Mouse (Mus musculus) liver, embryonic 15.5 days (tissue): ENCODE measurements at regions not wholly inside any gene's neighbourhood (a gene's known extent, or its start where the extent isn't known, plus 50 kb on each side); places are given as distances from the start of the nearest gene placed in this dataset.

Experiments
- ATAC-seq: fragments of 200-750 bp; cut with Nextera tagmentation; 2 replicates; pipeline ENCODE4 v1.8.0; 2017; ENCODE audit warnings: moderate number of reproducible peaks, mild to moderate bottlenecking, moderate library complexity; ENCODE audit not compliant: insufficient read depth
- H3K27ac ChIP-seq: fragments of 300-500 bp; sonication (generic); replicated peaks from 2 replicates; pipeline ENCODE4 v1.5.1; 2015; ENCODE audit warnings: mild to moderate bottlenecking, inconsistent platforms
- H3K27me3 ChIP-seq: fragments of 300-500 bp; sonication (generic); 2 replicates; pipeline ENCODE4 v1.6.1; 2015; ENCODE audit warnings: mild to moderate bottlenecking, inconsistent platforms
- H3K36me3 ChIP-seq: fragments of 300-500 bp; sonication (generic); replicated peaks from 2 replicates; pipeline ENCODE4 v1.6.1; 2015; ENCODE audit warnings: moderate library complexity, mild to moderate bottlenecking, inconsistent platforms
- H3K4me1 ChIP-seq: fragments of 300-500 bp; sonication (generic); replicated peaks from 2 replicates; pipeline ENCODE4 v1.6.1; 2015; ENCODE audit warnings: inconsistent platforms
- H3K4me2 ChIP-seq: fragments of 300-500 bp; sonication (generic); 2 replicates; pipeline ENCODE4 v1.6.1; 2015; ENCODE audit warnings: moderate library complexity, mild to moderate bottlenecking, inconsistent platforms
- H3K4me3 ChIP-seq: fragments of 300-500 bp; sonication (generic); replicated peaks from 2 replicates; pipeline ENCODE4 v1.5.1; 2015; ENCODE audit warnings: mild to moderate bottlenecking, inconsistent platforms
- H3K9ac ChIP-seq: fragments of 300-500 bp; sonication (generic); 2 replicates; pipeline ENCODE4 v1.6.1; 2015; ENCODE audit warnings: moderate library complexity, mild to moderate bottlenecking, inconsistent platforms
- H3K9me3 ChIP-seq: fragments of 300-500 bp; sonication (generic); replicated peaks from 2 replicates; pipeline ENCODE4 v1.6.1; 2016; ENCODE audit warnings: inconsistent platforms
- WGBS: fragments of 180-500 bp; shearing (Covaris S2); methylation state at CpG from one replicate; pipeline ENCODE4 v1.1.7; 2015; ENCODE audit warnings: mixed read lengths; ENCODE audit not compliant: insufficient replicate concordance; 5-methylcytosine and 5-hydroxymethylcytosine counted together

GRCm38 (mm10) chr8:89324462-89325247 is 280.7 kb upstream of the Sall1 start:
- no peak for ATAC-seq
- Histone ChIP-seq H3K27ac (no peak overlapping the region), H3K4me3 (no peak overlapping the region), H3K9me3 (no peaks in the 10 kb centered on the region), H3K4me1 (no peaks in the 10 kb centered on the region), H3K36me3 (no peaks in the 10 kb centered on the region), H3K4me2 (no peak overlapping the region), H3K9ac (no peak overlapping the region), H3K27me3 (no peaks in the 10 kb centered on the region)
- 46% methylated on average over 12 of the region's 12 CpGs for WGBS

- ATAC-seq: peak; percentile 47
- Histone ChIP-seq H3K4me3 (no peak overlapping the region), H3K9me3 (no peaks in the 10 kb centered on the region), H3K4me1 (no peaks in the 10 kb centered on the region), H3K9ac (no peak overlapping the region), H3K4me2 (peak overlapping the region; percentile 35), H3K27me3 (no peaks in the 10 kb centered on the region), H3K27ac (peak overlapping the region; percentile 8; the same call in 1 of the 2 replicates), H3K36me3 (no peaks in the 10 kb centered on the region)
- WGBS: 36% methylated on average over 18 of the region's 18 CpGs
These were observed 273.7 kb upstream of the Sall1 start for GRCm38 (mm10) chr8:89317514-89318289.

DNA sequence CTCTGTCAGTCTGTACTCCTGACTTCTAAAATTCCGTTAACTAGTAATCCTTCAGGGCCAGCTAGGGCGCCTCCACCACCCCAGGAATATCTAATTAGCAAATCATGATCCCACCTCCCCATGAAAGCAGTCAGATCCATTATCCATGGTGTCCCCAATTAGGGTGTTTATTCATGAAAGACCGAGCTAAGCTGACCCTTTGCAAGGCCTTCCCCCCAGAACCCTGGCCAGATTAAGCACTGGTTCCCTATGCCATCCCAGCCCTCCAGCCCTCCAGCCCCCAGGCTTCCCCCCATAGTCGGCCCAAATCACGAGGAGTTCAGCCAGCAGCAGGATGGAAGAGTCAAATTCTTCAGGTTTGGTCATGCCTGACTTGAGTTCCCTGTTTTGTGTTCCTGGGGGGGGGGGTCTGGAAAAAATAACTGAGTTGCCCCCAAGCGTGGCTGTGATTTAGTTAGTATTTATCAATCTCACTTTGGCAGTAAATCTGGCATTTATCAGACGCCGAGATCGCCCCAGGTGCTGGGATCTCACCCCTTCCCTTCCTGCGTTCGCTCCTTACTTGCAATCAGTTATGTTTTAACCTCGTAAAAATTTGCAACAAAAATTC is 272.7 kb upstream of the Sall1 start:
- H3K36me3 ChIP-seq: no peaks in the 10 kb centered on the region
- 54% methylated on average over 12 of the region's 12 CpGs for WGBS
- no peaks in the 10 kb centered on the region for H3K27me3 ChIP-seq
- no peak for ATAC-seq
- no peak overlapping the region for H3K4me2 ChIP-seq
- H3K9me3 ChIP-seq: no peaks in the 10 kb centered on the region
- no peak overlapping the region for H3K27ac ChIP-seq
- no peak overlapping the region for H3K9ac ChIP-seq
- no peak overlapping the region for H3K4me3 ChIP-seq
- no peaks in the 10 kb centered on the region for H3K4me1 ChIP-seq

DNA sequence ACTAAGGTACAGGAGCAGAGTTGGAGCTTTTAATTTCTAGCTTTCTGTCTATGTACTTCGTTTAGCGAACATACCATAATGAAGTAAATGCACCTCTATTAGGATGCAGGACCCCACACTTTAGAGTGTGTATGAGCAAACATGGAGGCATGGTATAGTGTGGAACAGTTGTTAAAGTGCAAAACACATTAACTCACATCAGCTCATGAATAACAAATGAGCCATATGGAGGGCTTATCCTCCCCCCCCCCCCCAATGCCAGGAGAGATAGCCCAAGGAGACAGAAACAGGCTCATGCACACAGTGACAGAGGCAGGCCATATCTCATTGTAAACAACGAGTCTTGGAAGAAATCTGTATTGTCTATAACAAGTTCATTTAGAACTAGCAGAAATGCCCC is 270.9 kb upstream of the Sall1 start:
- Histone ChIP-seq H3K4me1 (no peaks in the 10 kb centered on the region), H3K4me3 (no peak overlapping the region), H3K9me3 (no peaks in the 10 kb centered on the region), H3K4me2 (no peak overlapping the region), H3K9ac (no peak overlapping the region), H3K27ac (no peak overlapping the region), H3K27me3 (no peaks in the 10 kb centered on the region), H3K36me3 (no peaks in the 10 kb centered on the region)
- no peak for ATAC-seq
- WGBS: 65% methylated on average over 3 of the region's 3 CpGs

DNA sequence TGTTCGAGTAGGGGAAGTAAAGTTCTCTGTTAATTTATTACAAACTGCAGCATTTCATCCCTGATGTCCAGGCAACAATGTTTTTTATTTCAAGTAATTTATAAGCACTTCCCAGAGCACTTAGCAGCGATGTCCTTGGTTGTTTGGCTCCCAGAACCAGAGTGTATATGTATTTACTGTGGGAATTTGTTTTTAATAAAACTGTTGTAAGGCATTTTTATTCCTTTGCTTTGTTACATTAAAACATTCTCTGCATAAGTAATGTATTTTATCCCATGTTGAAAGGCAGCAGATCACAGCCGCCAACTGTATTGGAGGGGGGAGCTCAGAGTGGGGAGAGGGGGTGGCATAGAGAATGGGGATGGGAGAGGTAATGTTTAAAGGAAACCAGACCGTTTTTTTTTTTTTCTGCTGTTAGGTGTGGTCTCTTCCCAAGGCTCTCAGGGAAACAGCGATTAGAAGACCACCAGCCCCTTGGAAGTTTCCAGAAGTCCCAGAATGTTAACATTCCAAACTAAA is 266.8 kb upstream of the Sall1 start:
- H3K36me3 ChIP-seq: no peaks in the 10 kb centered on the region
- WGBS: 45% methylated on average over 5 of the region's 5 CpGs
- H3K27ac ChIP-seq: no peak overlapping the region
- no peaks in the 10 kb centered on the region for H3K27me3 ChIP-seq
- no peak overlapping the region for H3K4me3 ChIP-seq
- ATAC-seq: no peak
- H3K4me2 ChIP-seq: no peak overlapping the region
- no peak overlapping the region for H3K9ac ChIP-seq
- no peaks in the 10 kb centered on the region for H3K4me1 ChIP-seq
- H3K9me3 ChIP-seq: no peaks in the 10 kb centered on the region

DNA sequence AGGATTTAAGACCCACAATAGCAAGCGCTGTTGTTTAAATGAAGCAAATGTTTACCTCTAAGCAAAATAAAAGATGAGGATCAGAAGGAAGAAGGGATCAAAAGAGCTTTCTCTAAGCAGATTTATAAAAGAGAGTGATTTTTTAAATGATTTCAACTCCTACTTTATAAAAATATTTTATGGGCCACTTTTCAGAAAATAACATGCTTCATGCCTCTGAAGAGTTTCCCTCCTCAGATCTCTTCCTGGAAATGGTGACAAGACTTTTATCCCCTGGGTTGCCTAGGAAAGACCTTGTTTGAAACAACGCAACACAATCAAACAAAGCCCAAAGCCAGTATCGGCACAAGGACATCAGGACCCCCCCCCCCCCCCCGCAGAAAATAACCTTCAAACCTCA is 265.6 kb upstream of the Sall1 start:
- Histone ChIP-seq H3K9ac (no peak overlapping the region), H3K9me3 (no peaks in the 10 kb centered on the region), H3K27ac (no peak overlapping the region), H3K27me3 (no peaks in the 10 kb centered on the region), H3K4me2 (no peak overlapping the region), H3K4me1 (no peaks in the 10 kb centered on the region), H3K4me3 (no peak overlapping the region), H3K36me3 (no peaks in the 10 kb centered on the region)
- ATAC-seq: no peak
- 28% methylated on average over 4 of the region's 4 CpGs for WGBS

- Histone ChIP-seq H3K4me2 (no peak overlapping the region), H3K4me3 (no peak overlapping the region), H3K4me1 (no peaks in the 10 kb centered on the region), H3K27ac (no peak overlapping the region), H3K9me3 (no peaks in the 10 kb centered on the region), H3K9ac (no peak overlapping the region), H3K27me3 (no peaks in the 10 kb centered on the region), H3K36me3 (no peaks in the 10 kb centered on the region)
- 38% methylated on average over 5 of the region's 5 CpGs for WGBS
- ATAC-seq: no peak
These were observed 265.0 kb upstream of the Sall1 start for GRCm38 (mm10) chr8:89308950-89309349.

DNA sequence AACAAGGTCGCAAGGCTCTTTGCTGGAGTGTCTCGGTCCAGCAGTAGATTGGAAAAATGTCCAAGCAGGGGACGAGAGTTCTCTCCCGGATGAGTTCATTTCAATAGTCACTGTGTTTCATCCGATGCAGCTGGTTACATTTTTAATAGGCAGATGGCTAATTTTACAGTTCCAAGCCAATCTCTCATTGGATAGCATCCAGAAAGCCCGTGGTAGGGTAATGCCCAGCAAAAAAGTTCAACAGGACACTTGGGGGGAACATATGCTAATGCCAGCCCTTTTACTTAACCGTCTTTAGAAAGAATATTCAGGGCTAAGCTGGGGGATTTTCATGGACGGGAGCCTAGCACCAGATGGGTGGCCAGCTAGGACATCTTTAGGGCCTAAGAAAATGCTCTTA is 264.6 kb upstream of the Sall1 start:
- 63% methylated on average over 8 of the region's 8 CpGs for WGBS
- Histone ChIP-seq H3K4me2 (no peak overlapping the region), H3K27me3 (no peaks in the 10 kb centered on the region), H3K36me3 (no peaks in the 10 kb centered on the region), H3K4me3 (no peak overlapping the region), H3K27ac (no peak overlapping the region), H3K4me1 (no peaks in the 10 kb centered on the region), H3K9ac (no peak overlapping the region), H3K9me3 (no peaks in the 10 kb centered on the region)
- ATAC-seq: no peak

DNA sequence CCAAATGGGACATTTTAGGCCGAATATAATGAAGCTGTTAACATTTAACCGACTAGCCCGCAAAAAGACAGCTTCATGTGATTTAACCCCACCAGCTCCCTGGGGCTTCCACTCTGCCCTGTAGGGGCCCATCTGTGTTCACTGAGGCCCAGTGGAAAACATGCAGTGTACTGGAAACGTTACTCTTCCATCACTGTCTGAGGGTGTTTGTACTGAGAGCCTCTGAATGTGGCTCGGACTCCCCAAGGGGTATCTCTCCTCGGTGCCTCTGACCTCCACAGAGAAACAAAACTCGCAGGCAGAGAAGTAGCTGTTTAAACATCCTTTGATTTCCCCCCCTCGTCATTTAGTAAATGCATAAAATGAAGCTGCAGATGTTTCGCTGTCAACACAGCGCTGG is 263.6 kb upstream of the Sall1 start:
- Histone ChIP-seq H3K4me1 (no peaks in the 10 kb centered on the region), H3K9ac (no peak overlapping the region), H3K27ac (no peak overlapping the region), H3K36me3 (no peaks in the 10 kb centered on the region), H3K4me3 (no peak overlapping the region), H3K9me3 (no peaks in the 10 kb centered on the region), H3K27me3 (no peaks in the 10 kb centered on the region), H3K4me2 (no peak overlapping the region)
- 54% methylated on average over 10 of the region's 10 CpGs for WGBS
- no peak for ATAC-seq

GRCm38 (mm10) chr8:89307085-89307484 is 263.1 kb upstream of the Sall1 start:
- H3K4me2 ChIP-seq: no peak overlapping the region
- H3K4me1 ChIP-seq: no peaks in the 10 kb centered on the region
- H3K9ac ChIP-seq: no peak overlapping the region
- WGBS: 70% methylated on average over 4 of the region's 4 CpGs
- H3K4me3 ChIP-seq: no peak overlapping the region
- no peaks in the 10 kb centered on the region for H3K9me3 ChIP-seq
- ATAC-seq: no peak
- no peak overlapping the region for H3K27ac ChIP-seq
- no peaks in the 10 kb centered on the region for H3K36me3 ChIP-seq
- no peaks in the 10 kb centered on the region for H3K27me3 ChIP-seq

GRCm38 (mm10) chr8:89304116-89304515 is 260.2 kb upstream of the Sall1 start:
- no peak for ATAC-seq

More at GRCm38 (mm10) chr8:89304116-89304515, 260.2 kb upstream of the Sall1 start:
- no peak overlapping the region for H3K9ac ChIP-seq
- H3K4me2 ChIP-seq: no peak overlapping the region
- no peaks in the 10 kb centered on the region for H3K9me3 ChIP-seq
- no peaks in the 10 kb centered on the region for H3K27me3 ChIP-seq
- WGBS: 69% methylated on average over 10 of the region's 10 CpGs
- no peaks in the 10 kb centered on the region for H3K36me3 ChIP-seq
- H3K4me1 ChIP-seq: no peaks in the 10 kb centered on the region
- H3K4me3 ChIP-seq: no peak overlapping the region
- no peak overlapping the region for H3K27ac ChIP-seq
